Mouse (Mus musculus) spleen, postnatal 14 days (tissue): ENCODE data around the gene Grn.

Source experiments
- DNase-seq, 2 experiments: peaks; one replicate each; pipeline ENCODE4 v3.0.0; 2021 to 2022; ENCODE audit warnings: low spot score in 2 of 2

The Grn gene

GRCm38 (mm10) chr11:102425555-102426316, 4.4 kb upstream of the Grn start:
- no peak for DNase-seq

DNA sequence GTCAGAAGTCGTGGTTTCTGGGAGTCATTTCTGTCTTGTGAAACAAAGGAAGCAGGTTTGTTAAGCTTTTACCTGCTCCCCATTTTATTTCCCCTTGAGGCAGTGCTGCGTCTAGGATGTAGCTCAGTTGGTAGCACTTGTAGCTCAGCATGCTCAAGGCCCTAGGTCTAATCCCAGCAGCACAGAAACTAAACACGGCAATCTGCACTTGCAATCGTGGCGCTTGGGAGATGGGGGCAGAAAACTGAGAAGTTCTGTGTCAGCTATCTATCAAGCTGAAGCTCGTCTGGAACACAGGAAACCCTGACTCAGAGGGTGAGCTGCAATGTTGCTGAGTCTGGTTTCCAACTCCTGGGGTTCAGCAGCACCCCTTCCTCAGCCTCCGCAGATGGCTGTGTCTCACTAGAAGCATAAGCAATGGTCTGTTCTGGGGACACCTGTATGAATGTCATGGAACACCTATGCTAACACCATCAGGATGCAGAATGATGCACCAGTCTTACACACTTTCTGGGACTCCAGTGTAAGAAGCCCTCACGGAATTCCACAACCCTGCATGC, 1.1 kb upstream of the Grn start:
- no peak for DNase-seq

DNA sequence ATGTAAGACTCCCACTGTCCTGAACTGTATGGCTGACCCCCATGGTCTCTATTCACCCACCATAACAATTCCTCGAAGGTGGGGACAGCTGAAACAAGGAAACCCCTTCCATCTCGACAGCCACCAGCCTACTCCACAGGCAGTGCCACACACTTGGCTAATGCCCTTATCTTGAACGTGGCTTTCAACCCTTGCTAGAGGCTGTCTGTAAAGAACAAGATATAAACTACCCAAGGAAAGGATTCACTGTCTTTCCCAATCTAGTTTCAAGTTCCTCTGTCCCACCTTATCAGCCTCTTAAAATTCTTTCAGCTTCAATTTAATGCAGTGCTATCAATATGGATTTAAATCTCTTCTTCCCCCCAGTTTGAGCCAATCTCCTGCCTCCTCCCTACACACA, 564 bp upstream of the Grn start:
- DNase-seq = no peak

DNA sequence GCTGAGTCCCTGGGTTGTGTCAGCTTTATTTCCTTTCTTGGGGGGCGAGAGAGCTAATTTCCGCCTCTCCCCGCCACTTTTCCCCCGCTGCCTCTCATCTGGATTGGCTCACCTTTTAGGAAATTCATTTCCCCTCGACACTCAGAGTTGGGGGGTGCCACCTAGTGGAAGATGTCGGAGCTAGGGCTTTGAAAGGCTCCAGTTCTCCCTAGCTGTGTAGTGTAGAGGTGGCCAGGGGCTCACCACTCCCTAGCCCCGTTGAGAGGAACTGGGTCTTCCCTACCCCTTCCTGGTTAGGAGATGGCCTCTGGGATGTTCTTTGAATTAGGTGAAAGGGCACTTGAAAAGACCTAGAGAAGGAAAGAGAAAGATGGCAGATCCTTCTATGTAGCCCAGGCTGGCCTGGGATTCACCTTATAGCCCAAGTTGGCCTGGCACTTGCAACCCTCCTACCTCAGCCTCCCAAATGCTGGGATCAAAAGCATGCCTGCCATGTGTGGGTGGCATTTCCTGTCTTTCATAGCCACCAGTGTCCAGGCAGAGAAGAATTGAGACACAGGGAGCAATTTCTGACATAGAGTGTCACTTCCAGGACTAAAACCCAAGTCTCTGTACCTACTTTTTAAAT, 1.0 kb downstream of the Grn start:
- DNase-seq = peak; percentile 64 to 79

DNA sequence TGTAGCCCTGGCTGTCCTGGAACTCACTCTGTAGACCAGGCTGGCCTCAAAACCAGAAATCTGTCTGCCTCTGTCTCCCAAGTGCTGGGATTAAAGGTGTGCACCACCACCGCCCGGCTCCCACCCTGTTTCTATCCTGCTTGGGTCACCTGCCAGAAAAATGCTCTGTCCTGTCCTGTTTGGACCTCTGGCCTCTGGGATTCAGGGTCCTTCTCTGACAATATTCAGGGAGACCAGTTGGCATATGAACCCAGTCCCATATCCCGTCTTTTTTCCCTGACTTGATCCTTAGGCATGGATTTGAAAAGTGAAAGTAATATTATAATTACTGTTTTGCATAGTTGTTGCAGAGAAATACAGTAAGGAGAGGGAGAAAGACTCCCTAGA, 1.6 kb downstream of the Grn start:
- no peak for DNase-seq

DNA sequence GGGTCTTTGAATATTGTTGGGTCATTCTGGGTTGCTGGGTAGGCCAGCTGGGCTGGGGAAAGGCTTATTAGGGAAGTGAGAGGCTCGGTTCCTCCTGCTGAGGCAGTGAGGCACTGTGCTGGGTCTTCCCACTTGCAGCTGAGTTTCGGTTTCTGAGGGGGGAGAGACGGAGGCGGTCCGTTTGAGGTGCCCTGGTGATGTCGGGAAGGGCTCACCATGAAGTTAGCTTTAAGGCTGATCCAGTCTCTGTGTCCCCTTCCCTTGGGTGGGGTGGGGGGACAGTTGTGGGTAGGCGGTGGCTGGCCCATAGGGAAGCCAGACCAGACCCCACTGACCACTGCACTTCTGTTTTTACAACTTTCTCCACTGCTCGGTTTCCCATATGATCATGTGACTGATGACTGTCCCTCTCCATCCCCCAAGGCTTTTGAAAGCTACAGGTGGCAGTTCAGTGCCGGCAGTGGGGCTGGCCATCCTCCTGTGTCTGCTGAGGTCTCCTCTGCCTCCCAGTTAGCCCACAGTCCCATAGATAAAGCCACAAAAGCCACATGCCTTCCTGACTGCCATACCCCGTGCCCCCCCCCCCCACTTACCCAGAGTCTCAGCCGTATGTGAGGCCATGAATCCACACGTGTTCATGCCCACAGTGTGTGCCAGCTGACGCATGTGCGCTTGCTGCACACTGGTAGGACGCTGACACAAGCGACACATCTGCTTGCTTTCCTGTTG, 2.2 kb downstream of the Grn start:
- peak in 1 of 2 experiments; percentile 55 for DNase-seq

DNA sequence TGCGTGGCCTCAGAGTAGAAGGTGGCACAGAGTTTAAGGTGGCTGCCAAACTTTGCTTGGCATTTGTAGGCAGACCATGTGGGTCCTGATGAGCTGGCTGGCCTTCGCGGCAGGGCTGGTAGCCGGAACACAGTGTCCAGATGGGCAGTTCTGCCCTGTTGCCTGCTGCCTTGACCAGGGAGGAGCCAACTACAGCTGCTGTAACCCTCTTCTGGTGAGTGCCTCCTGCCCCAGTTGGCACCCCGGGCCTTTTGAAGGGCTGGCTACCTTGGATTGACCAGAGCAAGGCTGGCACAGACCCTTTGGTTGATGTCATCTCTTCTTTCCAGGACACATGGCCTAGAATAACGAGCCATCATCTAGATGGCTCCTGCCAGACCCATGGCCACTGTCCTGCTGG, 2.8 kb downstream of the Grn start:
- DNase-seq = no peak

GRCm38 (mm10) chr11:102433866-102434265, 3.8 kb downstream of the Grn start:
- DNase-seq = no peak

- DNase-seq = peak; percentile 73 to 87
These were observed 4.3 kb downstream of the Grn start for GRCm38 (mm10) chr11:102434406-102434805.

DNA sequence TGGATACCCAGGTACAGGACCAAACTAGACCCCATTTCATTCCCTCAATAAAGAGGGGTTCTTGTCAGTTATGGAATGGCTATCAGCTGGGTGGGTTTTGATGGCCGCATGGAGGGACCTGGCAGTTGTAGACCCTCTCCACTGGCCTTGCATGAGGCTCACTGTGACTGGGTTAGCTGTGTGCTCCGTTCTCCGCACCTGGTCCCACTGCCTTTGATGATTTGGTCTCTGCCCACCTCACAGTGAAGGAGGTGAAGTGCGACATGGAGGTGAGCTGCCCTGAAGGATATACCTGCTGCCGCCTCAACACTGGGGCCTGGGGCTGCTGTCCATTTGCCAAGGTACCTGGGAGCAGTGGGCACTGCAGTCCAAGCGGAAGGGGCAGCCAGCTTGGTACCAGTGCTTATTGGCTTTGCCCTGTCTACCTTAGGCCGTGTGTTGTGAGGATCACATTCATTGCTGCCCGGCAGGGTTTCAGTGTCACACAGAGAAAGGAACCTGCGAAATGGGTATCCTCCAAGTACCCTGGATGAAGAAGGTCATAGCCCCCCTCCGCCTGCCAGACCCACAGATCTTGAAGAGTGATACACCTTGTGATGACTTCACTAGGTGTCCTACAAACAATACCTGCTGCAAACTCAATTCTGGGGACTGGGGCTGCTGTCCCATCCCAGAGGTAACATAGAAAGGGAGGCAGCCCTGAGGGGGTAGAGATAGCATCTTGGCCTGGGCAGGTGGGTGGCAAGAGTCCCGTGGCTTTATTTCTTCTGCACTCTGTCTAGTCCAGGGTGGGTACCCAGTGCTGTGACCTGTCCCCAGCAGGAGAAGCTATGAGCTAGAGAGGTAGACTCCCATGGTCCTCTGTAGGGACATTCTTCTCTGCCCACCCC, 4.9 kb downstream of the Grn start:
- no peak for DNase-seq

- no peak for DNase-seq
These were observed 5.8 kb downstream of the Grn start for GRCm38 (mm10) chr11:102435754-102436470.

- no peak for DNase-seq
These were observed 6.3 kb downstream of the Grn start for GRCm38 (mm10) chr11:102436471-102436790.

GRCm38 (mm10) chr11:102437120-102438061, 7.3 kb downstream of the Grn start:
- DNase-seq = no peak

DNA sequence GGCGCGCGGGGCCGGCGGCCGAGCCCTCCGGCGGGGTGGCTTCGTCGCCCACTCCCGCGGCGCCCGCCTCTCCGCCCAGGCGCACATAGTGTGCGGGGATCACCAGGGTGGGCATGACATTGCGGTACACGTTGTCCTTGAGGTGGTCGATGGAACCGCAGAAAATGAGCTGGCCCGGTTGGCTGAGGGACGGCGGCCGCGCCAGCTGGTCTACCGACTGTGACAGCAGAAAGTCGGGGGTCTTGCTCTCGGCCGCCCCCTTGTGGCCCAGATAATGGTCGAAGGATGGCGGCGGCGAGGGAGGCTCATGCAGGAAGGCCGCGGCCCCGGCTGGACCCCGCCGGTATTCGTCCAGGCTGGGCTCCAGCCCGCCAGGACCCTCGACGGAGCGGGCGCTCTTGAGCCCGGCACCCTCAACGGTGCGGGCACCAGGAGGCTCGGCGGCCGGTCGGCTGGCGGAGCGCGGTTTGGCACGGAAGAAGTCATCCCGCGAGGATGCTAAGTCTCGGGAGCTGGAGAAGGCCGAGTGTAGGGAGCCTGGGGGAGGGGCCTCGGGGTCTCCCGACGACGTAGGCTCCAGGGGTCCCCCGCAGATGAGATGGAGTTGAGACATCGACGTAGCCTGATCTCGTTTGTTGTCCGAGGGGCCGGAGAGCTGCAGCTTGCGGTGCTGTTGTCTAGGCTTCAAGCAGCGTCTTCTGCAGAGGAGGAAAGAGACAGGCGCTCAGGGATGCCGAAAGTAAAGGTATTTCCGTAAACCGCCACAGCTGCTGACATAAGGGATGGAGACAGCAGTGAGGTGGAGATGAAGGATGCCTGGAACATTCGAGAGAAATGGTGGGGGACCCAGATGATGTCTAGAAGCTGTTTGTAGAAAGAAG, 8.3 kb downstream of the Grn start:
- DNase-seq = peak; percentile 52 to 67

DNA sequence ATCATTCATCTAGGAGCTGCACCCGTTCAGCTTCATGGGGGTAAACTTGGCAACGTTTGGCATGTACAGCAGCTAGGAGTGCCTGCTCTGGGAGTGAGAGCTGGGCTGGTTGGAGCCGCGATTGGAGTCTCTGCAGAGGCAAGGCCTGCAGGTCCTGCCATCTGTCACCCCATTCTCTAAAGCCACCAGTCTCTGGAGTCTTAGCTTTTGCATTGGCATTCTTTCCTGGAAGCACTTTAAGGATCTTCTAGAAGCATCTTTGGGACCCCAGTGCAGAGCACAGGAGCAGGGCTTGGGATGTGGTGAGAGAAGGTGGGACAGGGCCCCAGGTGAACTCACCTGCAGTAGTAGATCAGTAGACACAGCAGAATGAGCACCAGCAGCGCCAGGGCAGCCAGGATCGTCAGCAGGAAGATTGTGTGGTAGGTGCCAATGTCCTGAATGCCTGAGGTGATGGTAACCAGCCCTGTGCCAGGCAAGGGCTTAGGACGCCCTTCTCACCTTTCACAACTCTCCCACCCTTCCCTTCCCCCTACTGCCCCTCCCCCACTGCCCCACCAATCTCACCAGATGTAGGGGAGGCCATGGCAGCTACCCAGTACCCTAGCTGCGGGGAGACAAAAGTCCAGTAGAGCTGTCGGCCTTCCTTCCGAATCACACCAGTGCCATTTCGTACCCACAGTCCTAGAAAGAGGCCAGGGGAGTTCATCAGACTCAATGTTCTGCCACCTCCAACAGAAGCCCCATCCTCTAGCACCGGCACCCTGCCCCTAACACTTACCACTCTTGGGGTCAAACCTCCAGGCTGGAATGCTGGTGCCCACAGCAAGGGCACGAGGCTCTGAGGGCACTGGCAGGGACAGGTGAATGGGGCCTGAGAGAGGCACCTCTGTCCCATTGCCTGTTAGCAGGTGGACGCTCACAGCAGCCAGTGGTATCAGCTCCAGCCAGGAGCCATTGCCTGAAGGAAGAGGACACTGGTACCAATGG, 9.3 kb downstream of the Grn start:
- no peak for DNase-seq

GRCm38 (mm10) chr11:102440255-102440654, 10.1 kb downstream of the Grn start:
- no peak for DNase-seq

DNA sequence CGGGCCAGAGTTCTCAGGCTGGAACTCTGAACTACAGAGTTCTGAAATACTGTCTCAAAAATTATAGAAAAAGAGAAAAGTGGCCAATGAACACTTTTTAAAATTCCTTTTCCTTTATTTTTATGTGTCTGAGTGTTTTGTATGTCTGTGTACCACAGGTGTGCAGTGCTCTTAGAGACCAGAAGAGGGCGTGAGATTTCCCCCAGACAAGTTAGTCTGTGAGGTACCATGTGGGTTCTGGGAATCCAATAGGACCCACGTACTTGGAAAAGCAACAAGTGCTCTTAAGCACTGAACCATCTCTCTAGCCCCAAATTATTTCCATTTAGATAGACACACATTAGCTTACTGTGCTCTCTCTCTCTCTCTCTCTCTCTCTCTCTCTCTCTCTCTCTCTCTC, 11.3 kb downstream of the Grn start:
- no peak for DNase-seq

- DNase-seq = no peak
These were observed 12.0 kb downstream of the Grn start for GRCm38 (mm10) chr11:102442089-102442488.
